Mouse (Mus musculus) heart, postnatal 25 days (tissue): ENCODE data around the gene Grik5. TPM values are rescaled to one million over a fixed set of nuclear protein-coding genes. Genes with fewer than 3 reads are reported as not detected.

Experiments used
- DNase-seq: peaks from one replicate; pipeline ENCODE4 v3.0.0; 2022; ENCODE audit warnings: low spot score
- intact Hi-C: fragments of 180-260 bp; cut with DNase I; formaldehyde crosslinking; loops from one replicate; pipeline ENCODE4 v1.15.1; 2025
- total RNA-seq, 2 experiments: library from RNA; stranded (reverse); gene quantifications; 2 replicates each; pipeline ENCODE4 v1.2.3; 2021

The Grik5 gene
- total RNA-seq, 2 experiments from 2014 or later: 4.5 to 4.8 TPM

DNA sequence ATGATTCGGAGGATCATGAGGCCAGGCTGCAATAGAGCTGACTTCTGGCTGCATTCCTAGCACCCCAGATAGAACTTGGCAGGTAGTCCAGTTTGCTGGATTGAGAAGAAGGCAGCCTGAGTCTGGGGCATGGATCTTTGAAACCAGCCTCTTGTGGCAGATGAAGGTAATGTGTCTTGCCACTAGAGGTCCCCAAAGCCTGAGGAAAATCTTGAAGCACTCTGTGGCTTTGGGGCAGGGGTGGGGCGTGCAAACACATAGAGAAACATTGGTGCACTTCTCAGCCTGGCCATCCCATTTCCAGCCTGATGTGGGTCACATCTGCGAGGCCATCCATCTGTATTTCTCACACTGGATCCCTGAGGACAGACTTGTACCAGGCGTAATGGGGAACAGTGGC, 10.4 kb upstream of the Grik5 start:
- intact Hi-C loops: no loop called here
- DNase-seq: no peak

DNA sequence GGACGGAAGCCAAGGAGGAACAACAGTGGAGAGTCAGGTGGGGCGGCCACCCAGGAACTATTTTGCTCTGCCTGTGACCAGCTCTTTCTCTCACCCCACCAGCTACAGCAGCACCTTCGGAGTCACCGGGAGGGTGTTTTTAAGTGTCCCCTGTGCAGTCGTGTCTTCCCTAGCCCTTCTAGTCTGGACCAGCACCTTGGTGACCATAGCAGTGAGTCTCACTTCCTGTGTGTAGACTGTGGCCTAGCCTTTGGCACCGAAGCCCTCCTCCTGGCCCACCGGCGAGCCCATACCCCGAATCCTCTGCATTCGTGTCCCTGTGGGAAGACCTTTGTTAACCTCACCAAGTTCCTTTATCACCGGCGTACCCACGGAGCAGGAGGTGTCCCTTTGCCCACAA, 8.3 kb upstream of the Grik5 start:
- intact Hi-C loops: no loop called here
- no peak for DNase-seq

DNA sequence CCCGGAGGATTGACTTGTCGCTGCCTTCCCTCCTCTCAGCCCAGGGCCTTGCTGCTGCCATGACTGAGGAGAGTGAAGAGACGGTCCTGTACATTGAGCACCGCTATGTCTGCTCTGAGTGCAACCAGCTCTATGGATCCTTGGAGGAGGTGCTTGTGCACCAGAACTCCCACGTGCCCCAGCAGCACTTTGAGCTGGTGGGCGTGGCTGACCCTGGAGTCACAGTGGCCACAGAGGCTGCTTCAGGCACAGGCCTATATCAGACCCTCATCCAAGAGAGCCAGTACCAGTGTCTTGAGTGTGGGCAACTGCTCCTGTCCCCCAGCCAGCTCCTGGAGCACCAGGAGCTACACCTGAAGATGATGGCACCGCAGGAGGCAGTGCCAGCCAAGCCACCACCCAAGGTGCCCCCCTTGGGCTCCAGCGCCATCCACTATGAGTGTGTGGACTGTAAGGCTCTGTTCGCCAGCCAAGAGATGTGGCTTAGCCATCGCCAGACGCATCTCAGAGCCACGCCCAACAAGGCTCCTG, 7.4 kb upstream of the Grik5 start:
- no peak for DNase-seq
- intact Hi-C loops: loop anchor here (5.0 to 10.0 kb wide), 2 partner anchors 107 to 195 kb away; partner anchors contain the start of genes Rabac1 and Rps19

DNA sequence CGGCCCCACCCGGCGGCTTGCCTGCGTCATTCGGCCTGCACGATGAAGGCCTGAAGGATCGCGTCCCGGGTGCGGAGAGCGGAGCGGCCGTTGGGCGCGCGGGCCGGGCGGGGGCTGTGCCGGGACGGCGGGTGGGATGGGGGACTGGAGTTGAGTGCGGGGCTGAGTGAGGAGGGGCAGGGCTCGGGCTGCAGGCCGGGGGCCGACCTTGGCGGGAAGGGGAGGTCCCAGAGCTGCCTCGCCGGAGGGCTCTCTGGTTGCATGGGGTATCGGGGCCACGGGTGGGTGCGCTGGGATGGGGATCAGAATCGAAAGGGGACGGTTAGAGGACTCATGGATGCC, 5.2 kb upstream of the Grik5 start:
- DNase-seq: no peak
- intact Hi-C loops: loop anchor here (5.0 to 10.0 kb wide), 2 partner anchors 105 to 193 kb away; partner anchors contain the start of genes Rabac1 and Rps19

DNA sequence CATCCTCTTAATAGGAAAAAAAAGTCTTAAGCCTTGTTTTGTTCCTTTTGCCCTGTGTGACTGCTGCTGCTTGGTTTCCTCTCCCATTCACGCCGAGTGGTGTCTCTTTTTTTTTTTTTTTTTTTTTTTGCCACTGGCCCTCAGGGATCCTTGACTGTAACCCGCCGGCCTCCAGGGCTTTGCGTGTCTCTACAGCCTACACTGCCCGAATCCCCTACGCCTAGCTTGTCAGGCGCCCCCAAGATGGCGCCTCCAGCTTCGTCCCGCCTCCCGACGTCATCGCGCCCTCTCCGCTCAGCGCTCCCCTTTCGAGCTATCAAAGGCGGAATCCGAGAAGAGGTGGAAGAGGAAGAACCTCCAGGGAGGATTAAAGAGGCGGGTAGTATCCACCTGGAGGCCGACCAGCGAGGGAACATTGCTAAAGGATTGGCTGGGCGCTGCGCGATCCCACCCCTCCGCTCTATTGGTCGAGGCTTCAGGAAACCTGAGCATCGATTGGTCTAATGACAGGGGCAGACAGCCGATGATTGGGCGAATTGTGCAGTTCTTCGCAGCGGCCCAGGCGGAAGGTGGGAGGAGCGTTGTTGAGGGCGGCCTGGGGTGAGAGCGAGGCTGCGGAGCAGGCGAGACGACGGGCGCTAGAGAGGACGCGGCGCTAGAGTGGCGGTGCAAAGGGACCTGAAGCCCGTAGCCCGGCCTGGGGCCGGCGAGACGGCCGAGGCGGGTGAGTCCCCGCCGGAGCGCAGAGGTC, 4.7 kb upstream of the Grik5 start:
- peak; percentile 98 for DNase-seq
- intact Hi-C loops: loop anchor here (5.0 to 10.0 kb wide), 2 partner anchors 105 to 192 kb away; partner anchors contain the start of genes Rabac1 and Rps19

DNA sequence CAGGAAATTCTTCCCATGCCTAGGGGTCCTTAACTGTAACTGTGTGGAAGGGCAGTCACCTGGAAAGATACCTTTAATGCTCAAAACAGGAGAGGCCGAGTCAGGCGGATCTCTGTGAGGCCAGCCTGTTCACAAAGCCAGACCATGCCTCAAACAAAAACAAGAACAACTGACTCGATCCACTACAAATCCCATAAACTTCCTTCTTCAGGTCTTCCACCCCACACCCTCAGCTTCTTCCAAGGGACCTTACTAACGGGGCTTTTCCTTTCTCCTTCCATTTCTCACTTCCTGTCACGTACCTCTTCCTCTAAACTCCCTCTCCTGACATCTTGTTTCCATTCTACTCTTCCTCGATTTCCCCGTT, 4.1 kb upstream of the Grik5 start:
- intact Hi-C loops: loop anchor here (5.0 to 10.0 kb wide), 2 partner anchors 104 to 191 kb away; partner anchors contain the start of genes Rabac1 and Rps19
- DNase-seq: no peak

DNA sequence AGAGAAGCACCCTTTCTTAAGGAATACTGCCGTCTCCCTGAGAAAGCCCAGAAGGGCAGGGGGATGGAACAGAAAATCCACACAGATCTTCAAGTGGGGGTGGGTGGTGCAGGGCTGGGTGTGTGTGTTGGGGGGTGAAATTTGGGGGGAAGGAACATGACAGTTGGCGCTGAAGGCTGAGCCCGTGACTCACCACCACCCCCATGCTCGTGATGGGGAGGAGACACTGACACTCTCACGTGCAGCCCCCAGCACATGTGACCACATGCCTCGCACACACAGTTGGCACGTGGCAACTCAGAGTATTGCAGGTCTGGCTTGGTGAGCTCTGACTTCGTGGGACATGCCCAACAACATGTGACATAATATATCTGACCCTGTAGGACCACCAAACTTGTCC, 1.8 kb upstream of the Grik5 start:
- intact Hi-C loops: loop anchor here (10.0 kb wide), 1 partner anchor 189 kb away; the partner anchor contains the start of gene Rps19
- no peak for DNase-seq

DNA sequence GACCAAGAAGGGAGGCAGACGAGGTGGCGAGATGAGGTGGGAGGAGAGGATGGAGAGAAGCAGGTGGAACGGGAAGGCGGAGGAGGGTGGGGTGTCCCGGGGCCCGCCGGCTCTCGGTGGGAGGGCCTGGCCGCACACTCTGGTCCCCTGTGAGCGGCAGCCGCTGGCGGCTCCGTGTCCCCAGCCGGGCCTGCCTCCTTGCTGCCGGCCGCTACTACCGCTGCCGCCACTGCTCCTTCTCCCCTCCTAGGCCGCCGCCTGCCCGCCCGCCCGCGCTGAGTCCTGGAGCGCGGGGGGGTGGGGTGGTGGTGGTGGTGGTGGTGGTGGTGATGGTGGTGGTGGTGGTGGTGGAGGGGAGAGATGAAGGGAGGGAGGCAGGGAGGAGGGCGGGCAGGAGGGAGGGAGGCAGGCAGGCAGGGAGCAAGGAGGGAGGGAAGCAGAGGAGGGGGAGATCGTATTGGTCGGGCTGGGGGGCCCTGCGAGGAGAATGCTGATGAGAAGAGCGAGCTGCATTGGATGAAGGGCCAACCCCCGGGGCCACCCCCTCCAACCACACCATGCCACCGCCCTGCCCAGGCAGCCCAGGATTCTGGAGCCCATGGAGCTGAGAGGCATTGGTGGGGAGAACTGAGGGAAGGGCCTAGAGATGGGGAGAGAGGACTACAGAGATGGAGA, 707 bp upstream of the Grik5 start:
- intact Hi-C loops: loop anchor here (10.0 kb wide), 1 partner anchor 188 kb away; the partner anchor contains the start of gene Rps19
- DNase-seq: no peak

DNA sequence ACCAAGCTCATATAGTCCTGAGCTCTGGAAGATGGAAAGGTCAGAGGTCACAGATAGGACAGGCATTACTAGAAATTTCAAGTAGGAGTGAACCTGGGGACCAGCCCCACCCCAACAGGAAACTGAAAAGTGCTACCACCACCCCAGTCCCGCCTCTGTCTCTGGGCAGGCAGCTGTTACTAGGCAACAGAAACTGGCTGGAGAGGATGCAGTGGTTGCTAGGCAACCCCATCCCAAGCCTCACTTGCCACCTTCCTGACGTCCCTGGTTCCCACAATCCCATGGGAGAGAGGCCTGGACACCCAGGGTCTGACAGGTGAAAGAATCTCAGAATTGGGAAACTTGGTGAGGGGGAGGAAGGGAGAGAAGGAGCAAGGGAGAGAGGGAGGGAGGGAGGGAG, 3.4 kb downstream of the Grik5 start:
- no peak for DNase-seq
- intact Hi-C loops: no loop called here

DNA sequence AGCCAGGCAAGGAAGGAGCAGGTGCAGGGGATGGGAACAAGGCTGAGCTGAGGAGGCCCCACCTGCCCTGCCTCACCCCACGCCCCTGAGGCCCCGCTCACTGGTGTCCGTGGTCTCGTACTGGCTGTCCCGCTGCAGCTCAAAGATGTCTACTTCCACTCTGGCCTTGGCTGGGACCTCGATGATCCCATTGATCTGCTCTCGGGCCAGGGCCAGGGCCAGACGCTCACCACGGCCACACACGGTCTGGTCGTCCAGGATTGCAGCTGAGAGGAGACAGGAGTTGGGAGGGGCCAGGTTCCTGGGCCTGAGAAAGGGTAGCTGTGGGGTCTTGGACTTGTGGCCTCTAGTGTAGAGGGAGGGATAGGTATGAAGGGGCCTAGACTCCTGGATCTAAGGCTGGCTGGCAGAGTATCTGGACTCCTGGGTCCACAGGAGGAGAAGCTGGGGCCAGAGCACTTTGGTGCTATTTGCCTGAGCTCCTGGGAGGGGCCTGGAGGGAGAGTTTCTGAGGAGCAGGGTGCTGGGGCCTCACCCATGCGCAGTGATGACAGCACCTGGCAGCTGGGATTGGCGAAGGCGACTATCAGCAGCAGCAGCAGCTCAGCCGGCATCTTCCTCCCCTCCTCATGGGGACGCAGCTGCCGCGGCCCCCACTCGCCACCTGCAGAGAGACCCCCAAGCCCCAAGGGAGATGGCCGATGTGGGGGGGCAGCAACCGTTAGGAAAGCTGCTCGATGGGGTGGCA, 4.1 kb downstream of the Grik5 start:
- intact Hi-C loops: no loop called here

DNA sequence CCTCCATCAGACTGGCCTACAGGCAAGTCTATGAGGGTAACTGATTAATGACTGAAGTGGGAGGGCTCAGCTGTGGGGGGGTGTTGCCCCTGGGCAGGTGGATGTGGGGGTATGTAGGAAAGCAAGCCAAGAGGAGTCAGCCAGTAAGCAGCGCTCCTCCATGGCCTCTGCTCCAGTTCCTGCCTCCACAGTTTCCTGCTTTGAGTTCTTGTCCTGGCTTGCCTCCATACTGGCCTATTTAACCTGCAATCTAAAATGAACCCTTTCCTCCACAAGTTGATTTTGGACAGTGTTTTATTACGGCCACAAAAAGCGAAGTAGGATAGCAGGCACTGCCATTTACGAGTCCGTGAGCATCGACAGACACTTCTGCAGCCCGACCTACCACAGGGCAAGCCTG, 4.8 kb downstream of the Grik5 start:
- no peak for DNase-seq
- intact Hi-C loops: no loop called here

More for the DNA sequence above, 4.1 kb downstream of the Grik5 start:
- DNase-seq: no peak

DNA sequence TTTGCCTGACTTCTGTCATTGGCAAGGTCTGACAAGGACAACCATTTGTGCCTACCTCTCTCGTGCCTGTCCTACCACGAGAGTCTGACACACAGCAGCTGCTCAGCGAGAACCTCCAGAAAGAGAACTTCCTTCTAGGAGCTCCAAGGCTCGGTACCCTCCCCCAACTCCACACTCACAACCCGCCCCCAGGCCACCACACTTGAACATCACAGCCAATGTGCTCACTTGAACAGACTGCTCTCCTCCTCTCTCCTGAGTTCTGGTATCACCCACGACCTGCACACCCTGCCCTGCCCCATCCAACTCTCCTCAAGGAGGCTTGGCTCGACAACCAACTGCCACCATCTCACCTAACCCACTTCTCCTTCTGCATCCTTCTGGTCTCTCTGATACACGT, 8.2 kb downstream of the Grik5 start:
- intact Hi-C loops: no loop called here
- no peak for DNase-seq

DNA sequence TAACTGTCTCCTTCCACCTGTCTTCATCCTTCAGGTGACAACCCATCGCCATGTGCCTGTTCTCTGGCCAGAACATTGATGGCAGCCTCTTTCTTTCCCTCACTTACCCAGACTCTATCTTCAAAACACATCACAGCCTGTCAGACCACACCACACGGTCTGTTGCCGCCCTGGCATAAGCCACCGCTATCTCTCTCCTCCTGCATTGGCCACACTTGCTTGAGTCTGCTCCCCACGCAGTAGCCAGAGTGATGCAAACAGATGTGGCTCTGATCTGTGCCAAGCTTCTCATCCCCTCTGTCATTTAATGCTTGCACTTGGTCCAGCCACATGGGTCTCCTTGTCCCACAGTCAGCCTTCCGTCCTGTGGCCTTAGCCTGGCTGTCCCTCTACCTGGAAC, 8.8 kb downstream of the Grik5 start:
- intact Hi-C loops: no loop called here
- no peak for DNase-seq

DNA sequence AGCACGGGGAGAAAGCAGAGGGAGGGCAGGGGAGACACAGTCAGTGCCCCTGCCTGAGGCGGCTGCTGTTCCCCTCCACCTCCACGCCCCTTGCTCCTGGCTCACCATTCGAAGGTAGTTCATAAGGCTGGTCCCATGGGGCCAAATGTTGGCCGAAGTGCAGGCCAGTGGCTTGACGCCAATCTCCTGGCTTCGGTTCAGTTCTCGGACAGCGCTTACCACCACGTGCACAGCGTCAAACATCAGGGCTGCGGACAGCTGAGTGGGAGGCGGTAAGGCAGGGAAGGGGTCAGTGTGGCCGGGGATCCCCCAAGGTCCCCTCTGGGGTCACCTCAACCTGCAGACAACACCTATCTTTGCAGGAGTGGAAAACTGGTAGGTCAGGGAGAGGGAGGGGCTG, 13.3 kb downstream of the Grik5 start:
- intact Hi-C loops: no loop called here
- DNase-seq: no peak

DNA sequence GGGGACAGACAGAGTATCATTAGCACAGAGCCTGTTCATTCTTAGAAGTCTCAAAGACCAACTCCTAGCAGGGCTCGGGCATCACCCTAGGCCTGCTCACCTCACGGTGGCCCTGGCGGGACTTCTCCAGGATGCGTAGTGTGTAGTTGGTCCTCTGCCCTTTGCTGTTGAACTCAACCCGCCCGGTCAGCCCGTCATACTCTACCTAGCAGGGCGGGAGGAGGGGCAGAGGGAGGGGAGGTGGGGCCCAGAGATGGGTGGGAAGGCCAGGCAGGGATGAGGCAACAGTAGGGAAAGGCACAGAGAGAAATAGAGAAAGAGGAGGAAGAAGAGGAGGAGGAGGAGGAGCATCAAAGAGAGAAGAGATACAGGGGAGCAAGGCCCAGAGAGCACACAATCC, 13.8 kb downstream of the Grik5 start:
- intact Hi-C loops: no loop called here

DNA sequence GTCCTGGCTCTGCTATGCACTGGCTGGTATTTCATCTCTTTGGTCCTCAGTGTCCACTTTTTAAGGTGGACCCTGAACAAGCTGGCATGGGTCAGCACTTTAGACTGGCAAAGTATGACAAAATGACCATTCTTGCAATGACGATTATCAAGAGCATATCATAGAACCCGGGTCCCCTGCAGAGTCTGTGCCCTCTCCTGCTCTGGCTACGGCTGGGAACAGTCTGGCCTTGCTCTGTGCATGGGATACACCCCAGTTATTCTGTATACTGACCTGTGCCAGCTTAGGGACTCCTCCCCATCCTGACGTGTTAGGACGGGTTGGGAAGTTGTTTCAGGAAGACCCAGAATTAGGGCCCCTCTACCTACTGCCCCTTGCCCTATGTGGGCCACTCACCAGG, 14.3 kb downstream of the Grik5 start:
- intact Hi-C loops: no loop called here
- DNase-seq: no peak

More for the DNA sequence above, 13.8 kb downstream of the Grik5 start:
- no peak for DNase-seq

DNA sequence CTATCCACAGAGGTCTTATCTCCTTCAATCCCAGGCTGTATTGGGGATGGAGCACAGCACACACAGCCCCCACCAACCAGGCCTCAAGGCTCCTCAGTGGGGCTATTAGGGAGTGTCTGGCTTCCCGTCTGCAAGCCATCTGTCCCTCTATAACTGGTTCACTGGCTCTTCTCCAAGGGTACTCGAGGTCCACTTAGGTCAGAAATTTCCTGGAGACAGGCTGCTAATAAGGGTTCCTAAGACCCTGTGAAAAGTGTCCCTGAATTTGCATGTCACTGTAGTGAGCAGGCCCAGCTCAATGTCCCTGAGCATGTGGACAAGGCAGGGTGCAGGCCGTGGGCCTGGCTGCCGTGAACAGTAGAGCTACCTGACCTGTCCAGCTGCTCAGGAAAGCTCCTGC, 15.2 kb downstream of the Grik5 start:
- DNase-seq: no peak
- intact Hi-C loops: no loop called here

DNA sequence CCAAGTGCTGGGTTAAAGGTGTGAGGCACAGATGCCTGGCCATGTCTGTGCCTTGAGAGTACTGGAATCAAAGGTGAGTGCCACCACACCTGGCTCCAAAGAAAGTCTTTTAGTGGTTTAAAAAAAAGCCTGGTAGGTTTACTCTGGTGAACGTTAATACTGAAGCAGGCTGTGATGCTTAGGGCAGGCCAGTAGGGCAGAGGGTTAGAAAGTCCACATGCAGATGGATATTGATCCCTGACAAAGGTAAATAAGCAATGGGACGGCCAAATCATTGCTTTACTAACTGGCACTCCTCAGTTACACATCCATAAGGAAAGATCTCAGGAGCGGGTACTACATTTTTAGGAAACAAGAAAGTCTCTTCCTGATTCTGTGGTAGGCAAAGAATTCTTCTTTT, 19.6 kb downstream of the Grik5 start:
- no peak for DNase-seq
- intact Hi-C loops: no loop called here

DNA sequence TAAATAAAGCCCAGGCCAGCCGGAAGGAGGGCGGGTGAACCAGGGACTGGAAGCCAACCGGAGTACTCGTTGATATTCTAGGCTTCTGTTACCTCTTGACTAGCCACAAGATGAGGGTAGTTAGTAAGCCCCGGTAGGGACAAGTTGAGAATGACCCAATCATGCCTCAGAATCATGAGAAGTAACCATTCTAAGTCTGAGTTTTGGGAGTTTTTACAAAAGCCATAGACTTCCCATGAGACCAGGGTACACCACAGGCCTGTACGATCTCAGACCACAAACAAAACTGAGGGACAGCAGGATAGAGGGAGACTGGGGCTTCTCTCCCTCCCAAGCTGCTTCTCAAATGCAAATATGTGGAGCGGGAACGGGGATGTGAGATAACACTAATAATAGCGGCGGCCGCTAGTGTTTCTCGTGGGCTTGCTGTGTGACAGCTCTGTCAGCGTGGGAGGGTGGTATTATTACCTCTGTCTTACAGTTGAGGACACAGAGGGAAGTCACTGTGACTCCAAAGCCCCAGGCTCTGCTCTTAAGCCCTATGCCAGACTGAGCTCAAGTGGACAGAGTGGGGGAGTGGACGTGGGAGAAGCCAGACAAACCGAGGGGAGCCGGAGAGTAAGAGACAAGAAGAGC, 22.7 kb downstream of the Grik5 start:
- DNase-seq: no peak
- intact Hi-C loops: no loop called here

DNA sequence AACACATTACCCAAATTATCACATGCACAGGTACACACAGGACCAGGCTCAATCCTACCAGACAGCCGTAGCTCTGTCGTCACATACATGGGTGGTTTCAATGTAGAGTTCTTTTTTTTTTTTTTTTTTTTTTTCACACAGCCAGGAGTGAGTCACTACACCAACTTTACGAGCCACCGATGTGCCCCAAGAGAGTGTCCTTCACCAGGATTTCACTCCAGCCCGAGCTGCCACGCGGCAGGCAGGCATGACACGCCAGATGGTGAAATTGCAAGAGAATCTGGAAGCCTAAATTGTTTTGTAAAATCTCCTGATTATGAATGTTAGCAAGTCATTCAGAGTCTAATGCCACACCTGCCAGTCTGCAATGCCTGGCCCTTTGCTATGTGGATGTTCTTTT, 24.8 kb downstream of the Grik5 start:
- no peak for DNase-seq
- intact Hi-C loops: no loop called here
